Comparison of ENCODE assay signal across 9 mouse cellular contexts in genomic region chr19:45223413-45224285, GRCm38 (mm10). TPM values are rescaled to one million over a fixed set of nuclear protein-coding genes. Genes with fewer than 3 reads are reported as not detected.
A peak's percentile ranks its signal among the peaks of the same experiment; 100 is the strongest.
DNase-seq lines count a peak whose midpoint lies in the region; ATAC-seq and TF ChIP-seq lines count a peak whose summit lies in the region.
"Had no signal": no experiment of that assay in that cellular context is flagged by ENCODE, and none has a peak within 500 bp of the region (broad histone marks: within the 10 kb centered on the region; RNA-seq: fewer than 3 reads in every experiment).

No protein-coding gene starts in this region.

- no peak overlapping the region for H3K27ac ChIP-seq in gastrocnemius, adult 2 months
- H3K27ac ChIP-seq in midbrain, embryonic 12.5 days (replicated peaks), result no peak overlapping the region
- no peak overlapping the region for H3K27ac ChIP-seq in midbrain, postnatal 0 days (ENCODE audit: low read depth, low read length)
- H3K27ac ChIP-seq in intestine, embryonic 15.5 days, result no peak overlapping the region
- H3K27ac ChIP-seq in stomach, postnatal 0 days (replicated peaks), result no peak overlapping the region

- peaks cover 11% of the 10 kb centered on the region for H3K4me1 ChIP-seq in midbrain, embryonic 12.5 days
- H3K4me1 ChIP-seq in midbrain, postnatal 0 days (ENCODE audit: insufficient read depth, low read length), result no peaks in the 10 kb centered on the region
- H3K4me1 ChIP-seq in intestine, embryonic 15.5 days (replicated peaks), result peaks cover 10% of the 10 kb centered on the region
- 0 out of 2 replicates have a peak, but pooled peaks cover 2% of the 10 kb centered on the region for H3K4me1 ChIP-seq in stomach, postnatal 0 days (replicated peaks; ENCODE audit: control insufficient read depth, insufficient read depth)

- peaks cover 92% of the 10 kb centered on the region for H3K27me3 ChIP-seq in midbrain, embryonic 12.5 days
- H3K27me3 ChIP-seq in midbrain, postnatal 0 days (ENCODE audit: insufficient read depth, low read length), result peaks cover 80% of the 10 kb centered on the region
- peaks cover 79% of the 10 kb centered on the region for H3K27me3 ChIP-seq in intestine, embryonic 15.5 days (replicated peaks)
- peaks cover 44% of the 10 kb centered on the region for H3K27me3 ChIP-seq in stomach, postnatal 0 days (ENCODE audit: control insufficient read depth, insufficient read depth, low read length)

- intact Hi-C loops in gastrocnemius, adult 2 months (cut with DNase I), result loop anchor here (5.0 kb wide), 1 partner anchor 524 kb away; the partner anchor contains the start of gene Npm3
- intact Hi-C loops in gastrocnemius, postnatal 36 days (cut with DNase I), result loop anchor here (5.0 kb wide), 4 partner anchors 59 to 524 kb away; partner anchors contain the start of gene Npm3

- no peaks in the 10 kb centered on the region for H3K36me3 ChIP-seq in midbrain, embryonic 12.5 days
- H3K36me3 ChIP-seq in midbrain, postnatal 0 days (ENCODE audit: insufficient read depth, low read length), result no peaks in the 10 kb centered on the region
- no peaks in the 10 kb centered on the region for H3K36me3 ChIP-seq in intestine, embryonic 15.5 days
- H3K36me3 ChIP-seq in stomach, postnatal 0 days (ENCODE audit: control insufficient read depth, insufficient read depth, low read length), result no peaks in the 10 kb centered on the region

- no peak for TF ChIP-seq CTCF in gastrocnemius, adult 2 months (IDR thresholded peaks at IDR 0.05)
- TF ChIP-seq CTCF in midbrain, postnatal 0 days (IDR thresholded peaks at IDR 0.05), result no peak
- no peak for TF ChIP-seq CTCF in stomach, postnatal 0 days (IDR thresholded peaks at IDR 0.05; ENCODE audit: low read depth)

- no peak for DNase-seq in gastrocnemius, adult 2 months
- no peak for DNase-seq in gastrocnemius, postnatal 36 days
- no peak for DNase-seq in midbrain, postnatal 0 days (ENCODE audit: low spot score)
- no peak for DNase-seq in stomach, postnatal 0 days (ENCODE audit: low spot score)
- DNase-seq in ovary, postnatal 36 days (ENCODE audit: low spot score), result no peak
- DNase-seq in urinary bladder, postnatal 25 days (ENCODE audit: low spot score), result no peak

- peak overlapping the region; percentile 37; the same call in 1 of the 2 replicates for H3K4me3 ChIP-seq in gastrocnemius, adult 2 months
- H3K4me3 ChIP-seq in midbrain, embryonic 12.5 days, result peak overlapping the region; percentile 6; the same call in 1 of the 2 replicates
- H3K4me3 ChIP-seq in midbrain, postnatal 0 days (ENCODE audit: low read depth, low read length), result no peak overlapping the region
- 0 out of 2 replicates have a peak overlapping the region, but pooled peaks have one; percentile 9 for H3K4me3 ChIP-seq in intestine, embryonic 15.5 days (replicated peaks)
- H3K4me3 ChIP-seq in stomach, postnatal 0 days (ENCODE audit: low read depth, low read length), result peak overlapping the region; percentile 18

- no peak for TF ChIP-seq EP300 in stomach, postnatal 0 days (optimal IDR thresholded peaks at IDR 0.05)

- ATAC-seq in midbrain, embryonic 12.5 days (ENCODE audit: low FRiP score, low read depth), result no peak
- no peak for ATAC-seq in midbrain, postnatal 0 days (ENCODE audit: low FRiP score)
- no peak for ATAC-seq in intestine, embryonic 15.5 days
- no peak for ATAC-seq in stomach, postnatal 0 days (ENCODE audit: low FRiP score, low TSS enrichment)

- 2% methylated on average over 49 of the region's 49 CpGs for WGBS in midbrain, embryonic 12.5 days
- 1% methylated on average over 49 of the region's 49 CpGs for WGBS in midbrain, postnatal 0 days
- 3% methylated on average over 49 of the region's 49 CpGs for WGBS in intestine, embryonic 15.5 days
- 5% methylated on average over 49 of the region's 49 CpGs for WGBS in stomach, postnatal 0 days

- 0 out of 2 replicates have a peak overlapping the region, but pooled peaks have one; percentile 5 for H3K4me2 ChIP-seq in midbrain, embryonic 12.5 days (replicated peaks)
- H3K4me2 ChIP-seq in midbrain, postnatal 0 days (ENCODE audit: low read depth, low read length, poor library complexity, severe bottlenecking), result no peak overlapping the region
- H3K4me2 ChIP-seq in intestine, embryonic 15.5 days (replicated peaks), result no peak overlapping the region
- peak overlapping the region; percentile 20; the same call in 1 of the 2 replicates for H3K4me2 ChIP-seq in stomach, postnatal 0 days (replicated peaks; ENCODE audit: low read depth)

- no peak overlapping the region for H3K9ac ChIP-seq in midbrain, embryonic 12.5 days (replicated peaks)
- H3K9ac ChIP-seq in midbrain, postnatal 0 days (replicated peaks; ENCODE audit: low read length, poor library complexity, severe bottlenecking), result no peak overlapping the region
- H3K9ac ChIP-seq in intestine, embryonic 15.5 days, result no peak overlapping the region
- H3K9ac ChIP-seq in stomach, postnatal 0 days (ENCODE audit: low read length), result no peak overlapping the region

- no peaks in the 10 kb centered on the region for H3K9me3 ChIP-seq in midbrain, embryonic 12.5 days
- no peaks in the 10 kb centered on the region for H3K9me3 ChIP-seq in midbrain, postnatal 0 days (ENCODE audit: low read length)
- H3K9me3 ChIP-seq in intestine, embryonic 15.5 days, result no peaks in the 10 kb centered on the region
- no peaks in the 10 kb centered on the region for H3K9me3 ChIP-seq in stomach, postnatal 0 days (ENCODE audit: control insufficient read depth, low read length)

RNA-seq across cellular contexts. Expression of gene Lbx1, which starts 12.0 kb away (rescaled TPM):
- 10 to 100 TPM; 46.0 to 66.8 TPM for total RNA-seq in gastrocnemius, adult 2 months (2021)
- total RNA-seq in gastrocnemius, postnatal 36 days (2021), result 10 to 100 TPM; 48.9 to 50.8 TPM
- 0.06 and 0.12 TPM in 2 replicates for polyA plus RNA-seq in midbrain, embryonic 12.5 days (2016; fragmentation: Nextera tagmentation; extraction: Ambion mirVana)
- total RNA-seq in midbrain, postnatal 0 days (2014; rRNA removed), result 1.3 and 2.1 TPM in 2 replicates
- 0.10 TPM in 1 of 2 replicates, not detected in the other for polyA plus RNA-seq in midbrain, postnatal 0 days (2015; fragmentation: Nextera tagmentation; extraction: Ambion mirVana)
- 0.08 TPM in 1 of 2 replicates, not detected in the other for polyA plus RNA-seq in intestine, embryonic 15.5 days (2015; fragmentation: Nextera tagmentation; extraction: Ambion mirVana)
- polyA plus RNA-seq in stomach, postnatal 0 days (2015; fragmentation: Nextera tagmentation; extraction: Ambion mirVana), result 0.04 TPM in 1 of 2 replicates, not detected in the other
- polyA plus RNA-seq: liver, embryonic 16.5 days had no signal

Comparison
In these comparisons a context has a peak if more than half of its experiments do, and no peak if none do; other contexts are left out.
1. H3K4me2 ChIP-seq: peak in midbrain, embryonic 12.5 days (single experiment) and stomach, postnatal 0 days (single experiment); none in midbrain, postnatal 0 days (single experiment) and intestine, embryonic 15.5 days (single experiment).